Mouse (Mus musculus): ENCODE measurements around the gene Cpa1.

DNA sequence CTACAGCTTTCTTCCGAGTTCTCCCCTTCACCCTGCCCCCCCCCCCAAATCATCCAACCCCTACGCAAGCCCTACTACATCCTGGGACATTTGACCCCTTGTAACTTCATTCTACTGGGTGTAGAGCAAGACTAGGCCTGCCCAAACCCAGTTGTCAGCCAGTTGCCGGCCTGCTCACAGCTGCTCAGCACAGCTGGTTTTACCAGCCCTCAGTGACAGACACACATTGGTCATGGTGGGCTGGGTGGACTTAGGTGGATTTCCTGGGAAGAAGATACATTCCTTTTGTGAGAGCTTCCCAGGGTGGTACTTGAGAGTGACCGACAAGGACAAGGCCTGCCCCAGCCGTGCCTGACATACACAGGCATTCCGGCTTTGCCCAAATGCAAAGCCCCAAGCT is 18.0 kb upstream of the Cpa1 start:
- TF ChIP-seq CTCF (IDR thresholded peaks at IDR 0.05; ENCODE audit: borderline replicate concordance, control insufficient read depth, extremely low read depth, insufficient read depth, low read length, poor library complexity): no peak
- TF ChIP-seq POLR2A (IDR thresholded peaks at IDR 0.05; ENCODE audit: control insufficient read depth, extremely low read depth, insufficient read depth, low read length, poor library complexity): no peak

All from thymus, adult 2 months (tissue).